Mouse (Mus musculus): ENCODE measurements around the gene Dmbt1.

- no peak for TF ChIP-seq CTCF (conservative IDR thresholded peaks at IDR 0.05; ENCODE audit: insufficient read depth, insufficient read length, low read depth, low read length)
- no peak for TF ChIP-seq POLR2A (IDR thresholded peaks at IDR 0.05; ENCODE audit: low read depth, low read length)
These were observed 30.7 kb downstream of the Dmbt1 start for GRCm38 (mm10) chr7:131062541-131062940.

Data from kidney, adult 2 months (tissue).